Mouse (Mus musculus): ENCODE results near the gene Mrpl2.

Mrpl2 gene

DNA sequence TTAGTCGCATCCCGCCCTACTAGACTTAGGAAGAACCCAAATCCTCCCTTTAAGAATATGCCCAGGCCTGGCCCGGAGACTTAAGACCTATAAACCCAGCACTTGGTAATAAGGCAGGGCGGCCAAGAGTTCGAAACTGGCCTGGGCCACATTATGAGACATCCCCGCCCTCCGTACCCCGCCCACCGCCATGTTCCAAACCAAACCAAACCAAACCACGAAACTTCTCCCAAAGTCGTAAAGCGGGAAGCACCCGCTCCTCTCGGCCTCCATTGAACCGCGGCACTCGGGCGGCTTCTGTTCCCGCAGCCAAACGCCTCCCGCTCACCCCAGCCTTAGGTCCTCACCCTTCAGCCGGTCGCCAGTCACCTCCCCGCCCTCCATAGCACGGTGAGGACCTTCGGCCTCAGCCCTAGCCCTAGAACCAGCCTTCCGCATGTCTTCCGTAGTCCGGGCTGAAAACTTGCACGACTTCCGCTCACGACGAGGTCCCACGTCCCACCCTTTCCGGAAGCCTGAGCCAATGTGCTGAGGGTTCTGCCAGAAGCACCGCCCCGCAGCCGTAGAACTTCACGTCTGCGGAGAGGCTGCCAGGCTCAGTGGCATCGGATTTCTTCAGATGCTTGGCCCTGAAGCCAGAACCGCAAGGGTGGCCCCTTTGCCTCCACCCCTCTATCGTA is 28.0 kb downstream of the Mrpl2 start, which contains the start of gene Rrp36:
Gene Rrp36 (minus strand): TSS at position 503 of the 680 bp plus-strand sequence.
- peak; percentile 94 for DNase-seq

DNA sequence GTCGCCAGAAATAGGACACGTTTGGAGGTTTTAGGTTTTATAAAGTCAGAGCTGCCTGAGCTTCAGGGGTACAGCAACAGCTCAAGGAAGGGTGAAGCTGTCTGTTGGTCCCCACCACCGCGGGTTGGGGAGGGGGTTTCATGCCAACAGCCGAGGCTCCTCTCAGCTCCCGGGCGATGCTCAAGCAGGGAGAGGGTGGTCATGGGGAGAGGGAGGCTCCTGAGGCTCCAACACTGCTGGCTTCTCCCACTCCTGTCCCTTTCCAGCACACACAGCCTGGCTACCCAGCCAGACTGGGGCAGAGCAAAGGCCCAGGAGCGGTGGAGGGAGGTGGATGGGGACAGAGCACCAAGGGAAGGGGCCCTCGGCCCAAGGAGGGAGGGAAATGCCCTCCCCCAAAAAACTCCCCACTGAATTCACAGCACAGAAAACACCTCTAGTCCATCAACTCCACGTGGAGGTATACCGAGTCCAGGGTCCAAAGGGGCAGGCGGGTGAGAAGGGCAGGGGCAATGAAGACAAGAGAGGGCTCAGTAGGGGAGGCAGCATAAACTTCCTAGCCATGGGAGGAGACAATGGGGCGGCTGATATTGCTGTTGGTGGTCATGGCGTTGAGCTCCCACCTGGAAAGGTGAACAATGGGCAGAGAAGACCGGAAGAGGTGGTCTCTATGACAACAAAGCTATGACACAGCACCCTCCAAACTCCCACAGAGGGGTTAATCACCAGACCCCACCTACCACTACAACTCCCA is 28.7 kb downstream of the Mrpl2 start:
- peak; percentile 39 for DNase-seq

DNA sequence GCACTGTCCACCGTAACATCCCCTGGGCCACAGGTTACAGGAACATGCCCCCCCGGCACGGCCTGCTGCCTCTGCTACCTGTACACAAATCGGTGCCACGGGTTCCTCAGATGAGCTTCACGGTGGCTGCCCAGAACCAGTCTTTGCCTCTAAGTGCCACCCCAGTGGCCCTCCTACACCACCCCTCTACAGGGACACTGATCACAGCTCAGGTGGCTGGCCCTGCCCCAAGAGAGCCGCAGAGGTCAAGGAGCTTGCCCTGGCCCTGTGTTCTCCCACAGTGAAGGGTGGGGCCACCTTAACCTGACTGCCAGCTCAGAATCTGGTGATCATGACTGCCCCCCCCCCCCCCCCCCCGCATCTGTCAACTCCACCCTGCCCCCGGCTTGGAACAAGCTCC is 32.4 kb downstream of the Mrpl2 start, which contains the start of gene Mea1:
Gene Mea1 (plus strand): TSS at position 378 of the 400 bp plus-strand sequence.
- peak; percentile 52 for DNase-seq

DNA sequence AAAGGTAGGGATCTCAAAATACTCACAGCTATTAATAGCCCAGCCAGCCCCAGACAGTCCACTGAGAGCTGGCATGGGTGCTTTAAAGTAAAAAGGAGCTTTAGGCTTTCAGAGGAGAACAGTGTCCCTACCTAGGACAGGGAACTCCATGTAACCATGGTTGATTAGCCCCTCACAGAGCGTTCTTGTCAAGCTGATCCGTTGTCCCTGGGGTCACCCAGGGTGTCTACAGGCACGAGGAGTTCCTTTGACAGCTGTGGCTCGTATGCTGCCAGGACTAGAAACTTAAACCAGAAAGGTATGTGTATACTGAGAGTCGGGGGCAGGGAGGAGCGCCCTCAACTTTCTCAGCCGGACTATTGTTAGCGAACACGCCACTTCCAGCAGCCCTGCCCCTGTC is 32.9 kb downstream of the Mrpl2 start:
- no peak for DNase-seq

DNA sequence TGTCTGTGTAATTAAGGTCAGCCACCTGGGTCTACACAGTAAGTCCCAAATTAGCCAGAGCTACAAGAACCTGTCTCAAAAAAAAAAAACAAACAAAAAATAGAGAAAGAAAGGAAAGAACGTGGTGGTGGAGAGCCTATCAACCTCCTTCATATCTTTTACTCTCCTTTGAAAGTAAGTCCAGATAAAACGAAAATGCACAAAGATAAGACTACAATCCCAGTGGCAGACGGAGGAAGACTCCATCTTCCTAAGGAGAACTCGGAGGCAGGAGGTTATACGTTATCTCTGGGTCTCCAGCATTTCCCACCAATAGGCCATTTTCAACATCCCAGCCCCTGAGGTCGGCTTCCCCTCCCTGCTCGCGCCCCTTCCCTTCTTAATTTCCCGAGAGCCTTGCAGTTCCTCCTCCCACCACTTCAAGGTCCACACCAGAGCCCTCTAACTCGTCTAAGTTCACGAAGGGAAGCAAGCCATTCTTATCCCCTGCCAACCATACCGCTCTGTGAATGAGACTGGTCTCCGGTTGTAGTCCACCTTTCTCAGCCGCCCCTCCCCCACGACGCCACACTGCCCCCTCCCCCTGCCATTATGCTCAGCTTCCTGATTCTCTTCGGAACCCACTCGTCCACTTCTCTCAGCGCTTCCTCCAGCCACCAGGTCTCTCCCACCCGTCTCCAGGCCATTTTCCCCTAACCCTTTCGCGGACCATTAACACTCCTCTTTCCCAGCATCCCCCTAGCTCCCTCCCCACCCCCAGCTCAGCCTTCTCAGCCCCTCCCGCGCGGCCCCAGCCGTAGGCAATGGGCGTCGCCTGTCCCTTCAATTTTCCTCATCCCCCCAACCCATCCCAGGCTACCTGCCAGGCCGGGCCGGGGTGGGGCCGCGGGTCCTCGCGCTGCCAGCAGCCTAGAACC is 34.1 kb downstream of the Mrpl2 start:
- DNase-seq = peak; percentile 51

DNA sequence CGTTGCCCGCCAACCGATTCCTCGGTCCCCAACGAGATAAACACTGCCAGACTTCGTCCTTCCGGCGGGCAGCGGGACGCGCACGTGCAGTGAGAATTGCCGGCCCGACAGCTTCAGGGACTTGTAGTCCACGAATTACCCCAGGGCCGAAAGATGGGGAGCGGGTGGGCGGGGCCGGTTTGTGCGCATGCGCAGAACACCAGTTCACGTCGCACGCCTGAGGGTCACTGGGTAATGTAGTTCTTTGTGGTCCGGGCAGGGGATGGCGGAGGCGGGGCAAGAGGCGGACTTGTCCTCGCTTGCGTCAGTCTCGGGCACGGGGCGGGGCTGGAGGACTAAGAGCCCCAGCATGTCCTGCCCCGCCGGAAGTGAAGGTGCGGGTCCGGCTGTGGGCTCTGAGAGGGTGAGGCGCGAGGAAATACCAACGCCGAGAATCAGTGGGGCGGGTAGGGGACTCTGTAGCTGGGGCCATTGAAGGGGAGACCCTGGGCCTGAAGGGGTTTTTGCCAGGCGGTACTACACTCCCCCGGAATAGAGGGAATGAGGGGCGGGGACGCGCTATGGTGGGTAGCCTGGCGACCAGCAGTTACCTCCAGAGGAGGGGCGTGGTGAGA is 34.8 kb downstream of the Mrpl2 start, which contains the start of gene Klhdc3:
Gene Klhdc3 (minus strand): TSS at position 155 of the 614 bp plus-strand sequence.
- peak; percentile 97 for DNase-seq

DNA sequence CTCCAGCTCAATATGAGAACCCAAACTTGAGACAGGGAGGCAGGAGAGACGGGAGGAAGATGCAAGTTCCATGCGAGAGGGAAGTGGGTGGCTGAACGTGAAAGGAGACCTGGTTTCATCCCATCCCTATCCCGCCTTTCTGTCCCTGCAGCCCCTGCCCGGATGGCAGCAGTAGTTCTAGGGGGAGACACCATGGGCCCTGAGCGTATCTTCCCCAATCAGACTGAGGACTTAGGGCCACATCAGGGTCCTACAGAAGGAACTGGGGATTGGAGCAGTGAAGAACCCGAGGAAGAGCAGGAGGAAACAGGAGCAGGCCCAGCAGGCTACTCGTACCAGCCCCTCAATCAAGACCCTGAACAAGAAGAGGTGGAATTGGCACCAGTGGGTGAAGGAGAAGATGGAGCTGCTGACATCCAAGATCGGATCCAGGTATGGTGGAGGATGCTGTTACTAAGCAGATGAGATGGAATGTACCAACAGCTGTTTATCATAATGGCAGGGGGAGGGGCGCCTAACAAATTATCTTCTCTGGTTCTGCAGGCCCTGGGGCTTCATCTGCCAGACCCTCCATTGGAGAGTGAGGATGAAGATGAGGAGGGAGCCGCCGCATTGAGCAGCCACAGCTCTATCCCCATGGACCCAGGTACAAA is 35.6 kb downstream of the Mrpl2 start:
- no peak for DNase-seq

DNA sequence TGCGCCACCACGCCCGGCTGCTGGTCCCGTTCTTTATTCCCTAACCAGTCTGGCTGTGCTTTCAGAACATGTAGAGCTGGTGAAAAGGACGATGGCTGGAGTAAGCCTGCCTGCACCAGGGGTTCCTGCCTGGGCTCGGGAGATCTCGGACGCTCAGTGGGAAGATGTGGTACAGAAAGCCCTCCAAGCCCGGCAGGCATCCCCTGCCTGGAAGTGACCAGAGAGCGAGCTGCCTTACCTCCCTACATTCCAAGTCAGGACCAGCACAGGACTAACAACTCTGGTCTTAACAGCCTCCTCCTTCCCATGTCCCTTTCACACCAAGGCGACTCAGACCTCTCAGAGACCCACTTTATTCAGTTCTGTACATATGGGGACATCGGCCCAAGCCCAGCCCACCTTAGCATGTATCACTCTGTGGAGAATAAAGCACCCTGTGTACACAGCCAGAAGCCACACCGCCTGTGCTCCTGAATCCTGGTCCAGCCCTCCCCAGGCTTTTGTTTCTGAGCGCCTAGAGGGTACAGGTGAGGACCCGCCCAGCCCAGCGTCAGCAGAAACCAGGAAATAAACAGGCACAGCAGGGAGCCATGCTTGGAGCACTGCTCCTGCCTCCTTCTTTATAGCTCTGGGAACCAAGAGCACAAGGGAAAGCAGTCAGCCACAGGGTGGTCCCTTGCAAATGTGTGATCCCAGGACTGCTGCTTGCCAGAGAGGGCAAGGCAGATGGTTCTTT is 36.8 kb downstream of the Mrpl2 start:
- DNase-seq = no peak

DNA sequence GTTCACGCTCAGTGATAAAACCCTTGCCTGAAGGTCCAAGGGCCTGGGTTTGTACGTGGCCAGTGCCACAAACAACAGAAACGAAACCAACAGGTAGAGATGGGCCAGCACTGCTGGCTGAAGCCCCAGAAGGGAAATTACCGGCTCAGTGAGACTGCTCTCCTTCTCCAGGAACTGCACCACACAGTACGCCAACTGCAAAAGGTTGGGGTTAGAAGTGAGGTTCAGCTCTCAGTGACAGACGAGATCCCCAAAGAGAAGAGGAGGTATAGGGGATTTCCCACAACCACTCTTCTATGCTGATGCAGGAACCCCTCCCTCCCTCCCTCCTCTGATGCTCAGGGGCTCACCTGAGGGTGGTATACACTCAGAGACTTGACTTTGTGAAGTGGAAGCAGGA is 39.9 kb downstream of the Mrpl2 start:
- no peak for DNase-seq

DNA sequence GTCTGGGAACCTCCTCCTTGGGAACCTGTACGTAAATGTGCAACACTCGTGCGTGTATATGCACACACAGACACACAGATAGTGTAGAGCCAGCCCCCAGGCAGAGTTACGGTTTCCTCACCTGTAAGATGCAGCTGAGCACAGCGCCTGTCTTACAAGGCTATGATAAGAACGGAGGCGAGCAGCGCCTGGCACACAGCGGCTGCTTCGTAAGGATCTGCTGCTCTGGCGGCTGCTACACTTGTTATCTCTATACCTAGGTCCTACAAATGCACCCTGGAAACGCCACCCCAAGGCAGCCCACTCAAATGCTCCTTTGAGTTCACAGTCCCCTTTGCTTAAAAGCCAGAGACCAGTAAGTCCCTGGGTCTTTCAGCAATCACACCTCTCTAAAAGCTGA is 44.6 kb downstream of the Mrpl2 start:
- DNase-seq = no peak

DNA sequence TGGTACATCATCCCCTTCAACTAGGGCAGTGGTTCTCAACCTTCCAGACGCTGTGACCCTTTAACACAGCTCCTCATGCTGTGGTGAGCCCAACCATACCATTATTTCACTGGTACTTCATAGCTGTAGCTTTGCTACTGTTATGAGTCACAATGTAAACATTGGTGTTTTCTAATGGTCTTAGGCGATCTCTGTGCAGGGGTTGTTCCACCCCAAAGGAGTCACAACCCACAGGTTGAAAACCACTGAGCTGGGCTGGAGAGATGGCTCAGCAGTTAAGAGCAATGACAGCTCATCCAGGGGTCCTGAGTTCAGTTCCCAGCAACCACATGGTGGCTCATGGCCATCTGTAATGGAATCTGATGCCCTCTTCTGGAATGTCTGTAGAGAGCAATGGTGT is 45.4 kb downstream of the Mrpl2 start:
- no peak for DNase-seq

DNA sequence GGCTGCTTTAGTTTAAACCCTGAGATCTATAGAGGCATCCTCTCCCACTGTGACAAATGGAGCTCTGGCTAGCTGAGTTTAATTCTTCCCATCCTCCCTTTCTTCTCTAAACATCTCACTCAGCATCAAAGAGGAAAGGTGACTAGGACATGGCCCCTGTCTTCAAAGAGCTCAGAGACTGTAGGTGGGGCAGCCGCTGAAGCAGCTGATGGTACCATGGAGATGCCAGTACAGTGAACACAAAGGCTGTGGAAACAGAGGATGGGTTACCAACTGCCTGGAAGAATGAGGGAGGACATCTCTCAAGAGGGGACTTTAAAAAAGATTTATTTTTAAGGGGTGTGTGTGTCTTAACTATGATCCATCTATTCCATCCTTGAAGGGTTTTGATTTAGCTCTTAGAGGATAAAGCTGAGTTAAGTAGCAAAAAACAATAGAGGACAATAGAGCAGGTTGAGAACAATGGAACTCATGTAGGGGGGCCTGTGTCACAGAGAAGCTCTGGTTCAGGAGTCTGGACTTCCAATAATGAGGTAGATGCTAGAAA is 48.6 kb downstream of the Mrpl2 start:
- no peak for DNase-seq

DNA sequence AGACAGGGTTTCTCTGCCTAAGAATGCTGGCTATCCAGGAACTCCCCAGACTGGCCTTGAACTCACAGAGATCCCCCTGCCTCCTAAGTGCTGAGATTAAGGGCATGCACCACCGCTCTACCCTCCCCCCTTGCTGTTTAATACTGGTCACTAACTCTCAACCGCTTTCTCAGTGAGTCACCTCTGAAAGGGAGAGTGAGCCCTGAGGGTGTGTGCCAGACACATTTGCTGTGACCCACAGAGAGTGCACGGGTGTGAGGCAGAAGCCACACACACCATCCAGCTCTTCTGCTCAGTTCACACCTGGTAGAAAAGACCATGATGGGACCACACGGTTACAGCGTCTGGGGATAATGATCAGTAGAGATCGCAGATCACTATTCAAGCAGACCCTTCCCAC is 52.5 kb downstream of the Mrpl2 start:
- no peak for DNase-seq

DNA sequence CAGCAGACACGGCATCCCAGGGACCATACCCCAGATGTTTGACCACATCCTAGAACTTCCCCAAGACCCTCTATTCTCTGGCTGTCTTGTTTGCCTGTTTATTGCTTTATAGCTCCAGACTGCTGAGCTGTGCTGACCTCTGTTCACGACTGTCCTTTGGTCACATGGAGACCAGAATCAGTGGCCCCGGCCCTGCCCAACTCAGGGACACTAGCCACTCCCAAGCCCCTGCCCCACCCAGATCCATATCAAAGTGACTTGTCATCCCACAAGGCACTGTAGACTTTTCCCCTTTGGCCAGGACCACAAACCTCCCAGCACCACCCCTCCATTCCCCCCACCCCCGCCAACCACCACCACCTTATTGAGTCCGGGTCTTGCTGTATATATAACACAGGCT is 53.2 kb downstream of the Mrpl2 start:
- no peak for DNase-seq

All from kidney, adult 9 months (tissue).